Mouse (Mus musculus): Measurements from ENCODE around the gene Galr3. TPM values are rescaled to one million over a fixed set of nuclear protein-coding genes. Genes with fewer than 3 reads are reported as not detected.

The Galr3 gene
- polyA plus RNA-seq, 1 experiment from 2014 or later: not detected

GRCm38 (mm10) chr15:79040501-79041416, 926 bp upstream of the Galr3 start:
- no peaks in the 10 kb centered on the region for H3K9me3 ChIP-seq
- H3K4me3 ChIP-seq: peak overlapping the region; percentile 22
- H3K9ac ChIP-seq: no peak overlapping the region
- peaks cover 55% of the 10 kb centered on the region for H3K27me3 ChIP-seq
- H3K27ac ChIP-seq: no peak overlapping the region
- peaks cover 31% of the 10 kb centered on the region for H3K4me1 ChIP-seq
- H3K4me2 ChIP-seq: peak overlapping the region; percentile 50
- WGBS: 15% methylated on average over 24 of the region's 24 CpGs
- no peak for ATAC-seq (ENCODE audit: borderline replicate concordance, extremely low read depth, low FRiP score, low TSS enrichment)
- no peaks in the 10 kb centered on the region; the same call in 1 of the 2 replicates for H3K36me3 ChIP-seq

- peak overlapping the region; percentile 56 for H3K4me3 ChIP-seq
- peak overlapping the region; percentile 99 for H3K4me2 ChIP-seq
- H3K27ac ChIP-seq: no peak overlapping the region
- WGBS: under 1% methylated on average over 89 of the region's 105 CpGs
- ATAC-seq (ENCODE audit: borderline replicate concordance, extremely low read depth, low FRiP score, low TSS enrichment): no peak
- H3K36me3 ChIP-seq: no peaks in the 10 kb centered on the region
- H3K27me3 ChIP-seq: peaks cover 56% of the 10 kb centered on the region
- peaks cover 28% of the 10 kb centered on the region for H3K4me1 ChIP-seq
- peak overlapping the region; percentile 31 for H3K9ac ChIP-seq
- no peaks in the 10 kb centered on the region for H3K9me3 ChIP-seq
Observed at GRCm38 (mm10) chr15:79042721-79043491, 1.2 kb downstream of the Galr3 start.

GRCm38 (mm10) chr15:79044837-79045236, 3.2 kb downstream of the Galr3 start:
- ATAC-seq (ENCODE audit: borderline replicate concordance, extremely low read depth, low FRiP score, low TSS enrichment): no peak
- Histone ChIP-seq H3K9me3 (no peaks in the 10 kb centered on the region), H3K27me3 (peaks cover 52% of the 10 kb centered on the region), H3K36me3 (no peaks in the 10 kb centered on the region), H3K4me3 (no peak overlapping the region), H3K4me2 (no peak overlapping the region), H3K9ac (no peak overlapping the region), H3K4me1 (peaks cover 19% of the 10 kb centered on the region), H3K27ac (no peak overlapping the region)
- WGBS: 38% methylated on average over 4 of the region's 4 CpGs

- Histone ChIP-seq H3K27me3 (peaks cover 18% of the 10 kb centered on the region), H3K9ac (no peak overlapping the region), H3K4me2 (no peak overlapping the region), H3K36me3 (peaks cover under 1% of the 10 kb centered on the region; the same call in 1 of the 2 replicates), H3K4me1 (peaks cover 16% of the 10 kb centered on the region), H3K27ac (no peak overlapping the region), H3K4me3 (no peak overlapping the region), H3K9me3 (no peaks in the 10 kb centered on the region)
- 60% methylated on average over 4 of the region's 4 CpGs for WGBS
- no peak for ATAC-seq (ENCODE audit: borderline replicate concordance, extremely low read depth, low FRiP score, low TSS enrichment)
Observed at GRCm38 (mm10) chr15:79048186-79048585, 6.5 kb downstream of the Galr3 start.

GRCm38 (mm10) chr15:79050160-79050845, 8.6 kb downstream of the Galr3 start:
- ATAC-seq (ENCODE audit: borderline replicate concordance, extremely low read depth, low FRiP score, low TSS enrichment): no peak
- H3K27me3 ChIP-seq: peaks cover 4% of the 10 kb centered on the region; the same call in 1 of the 2 replicates
- H3K4me2 ChIP-seq: no peak overlapping the region
- H3K27ac ChIP-seq: no peak overlapping the region
- no peak overlapping the region for H3K9ac ChIP-seq
- H3K4me3 ChIP-seq: no peak overlapping the region
- H3K9me3 ChIP-seq: no peaks in the 10 kb centered on the region
- peaks cover 22% of the 10 kb centered on the region for H3K36me3 ChIP-seq
- H3K4me1 ChIP-seq: peaks cover 15% of the 10 kb centered on the region; the same call in 1 of the 2 replicates
- 39% methylated on average over 9 of the region's 9 CpGs for WGBS

- peak overlapping the region; percentile 71 for H3K27ac ChIP-seq
- no peak overlapping the region for H3K4me2 ChIP-seq
- no peaks in the 10 kb centered on the region for H3K9me3 ChIP-seq
- peaks cover 28% of the 10 kb centered on the region for H3K36me3 ChIP-seq
- 46% methylated on average over 2 of the region's 2 CpGs for WGBS
- no peak overlapping the region for H3K9ac ChIP-seq
- H3K27me3 ChIP-seq: no peaks in the 10 kb centered on the region
- no peak overlapping the region for H3K4me3 ChIP-seq
- peaks cover 15% of the 10 kb centered on the region; the same call in 1 of the 2 replicates for H3K4me1 ChIP-seq
- ATAC-seq (ENCODE audit: borderline replicate concordance, extremely low read depth, low FRiP score, low TSS enrichment): no peak
Observed at GRCm38 (mm10) chr15:79050964-79051363, 9.3 kb downstream of the Galr3 start.

GRCm38 (mm10) chr15:79051461-79052360, 10.0 kb downstream of the Galr3 start:
- Histone ChIP-seq H3K4me2 (no peak overlapping the region), H3K4me3 (no peak overlapping the region), H3K4me1 (peaks cover 15% of the 10 kb centered on the region; the same call in 1 of the 2 replicates), H3K27ac (peak overlapping the region; percentile 71), H3K27me3 (no peaks in the 10 kb centered on the region), H3K36me3 (peaks cover 36% of the 10 kb centered on the region), H3K9ac (no peak overlapping the region), H3K9me3 (no peaks in the 10 kb centered on the region)
- 55% methylated on average over 13 of the region's 13 CpGs for WGBS
- ATAC-seq (ENCODE audit: borderline replicate concordance, extremely low read depth, low FRiP score, low TSS enrichment): peak; percentile 19; the same call in 1 of the 2 replicates

GRCm38 (mm10) chr15:79052366-79052765, 10.7 kb downstream of the Galr3 start:
- Histone ChIP-seq H3K4me2 (no peak overlapping the region), H3K36me3 (peaks cover 42% of the 10 kb centered on the region), H3K27me3 (no peaks in the 10 kb centered on the region), H3K9ac (no peak overlapping the region), H3K27ac (no peak overlapping the region), H3K4me1 (peaks cover 15% of the 10 kb centered on the region; the same call in 1 of the 2 replicates), H3K9me3 (no peaks in the 10 kb centered on the region), H3K4me3 (no peak overlapping the region)
- ATAC-seq (ENCODE audit: borderline replicate concordance, extremely low read depth, low FRiP score, low TSS enrichment): no peak
- WGBS: 74% methylated on average over 2 of the region's 2 CpGs

- Histone ChIP-seq H3K36me3 (peaks cover 77% of the 10 kb centered on the region), H3K4me1 (peaks cover 9% of the 10 kb centered on the region), H3K4me2 (no peak overlapping the region), H3K27ac (no peak overlapping the region), H3K9ac (no peak overlapping the region), H3K4me3 (no peak overlapping the region), H3K9me3 (no peaks in the 10 kb centered on the region), H3K27me3 (no peaks in the 10 kb centered on the region)
- WGBS: 89% methylated on average over 7 of the region's 7 CpGs
- no peak for ATAC-seq (ENCODE audit: borderline replicate concordance, extremely low read depth, low FRiP score, low TSS enrichment)
Observed at GRCm38 (mm10) chr15:79056601-79057000, 14.9 kb downstream of the Galr3 start.

GRCm38 (mm10) chr15:79057850-79058249, 16.2 kb downstream of the Galr3 start:
- Histone ChIP-seq H3K4me3 (no peak overlapping the region), H3K27ac (no peak overlapping the region), H3K4me1 (peaks cover 12% of the 10 kb centered on the region), H3K9me3 (no peaks in the 10 kb centered on the region), H3K36me3 (peaks cover 77% of the 10 kb centered on the region), H3K27me3 (no peaks in the 10 kb centered on the region), H3K9ac (no peak overlapping the region), H3K4me2 (no peak overlapping the region)
- no peak for ATAC-seq (ENCODE audit: borderline replicate concordance, extremely low read depth, low FRiP score, low TSS enrichment)
- 80% methylated on average over 6 of the region's 6 CpGs for WGBS
